Mouse (Mus musculus) duodenum, adult 2 months (tissue): ENCODE results near the gene Arhgef17. TPM values are rescaled to one million over a fixed set of nuclear protein-coding genes. Genes with fewer than 3 reads are reported as not detected.

Source experiments
- polyA plus RNA-seq: library from polyadenylated mRNA; depleted of rRNA; stranded (reverse); fragments of >200 nt; gene quantifications from 2 replicates; pipeline ENCODE4 v1.2.3, GENCODE M21; 2012; ENCODE audit warnings: low replicate concordance; rRNA removed

The Arhgef17 gene
- 6.1 and 7.8 TPM in 2 replicates for polyA plus RNA-seq

DNA sequence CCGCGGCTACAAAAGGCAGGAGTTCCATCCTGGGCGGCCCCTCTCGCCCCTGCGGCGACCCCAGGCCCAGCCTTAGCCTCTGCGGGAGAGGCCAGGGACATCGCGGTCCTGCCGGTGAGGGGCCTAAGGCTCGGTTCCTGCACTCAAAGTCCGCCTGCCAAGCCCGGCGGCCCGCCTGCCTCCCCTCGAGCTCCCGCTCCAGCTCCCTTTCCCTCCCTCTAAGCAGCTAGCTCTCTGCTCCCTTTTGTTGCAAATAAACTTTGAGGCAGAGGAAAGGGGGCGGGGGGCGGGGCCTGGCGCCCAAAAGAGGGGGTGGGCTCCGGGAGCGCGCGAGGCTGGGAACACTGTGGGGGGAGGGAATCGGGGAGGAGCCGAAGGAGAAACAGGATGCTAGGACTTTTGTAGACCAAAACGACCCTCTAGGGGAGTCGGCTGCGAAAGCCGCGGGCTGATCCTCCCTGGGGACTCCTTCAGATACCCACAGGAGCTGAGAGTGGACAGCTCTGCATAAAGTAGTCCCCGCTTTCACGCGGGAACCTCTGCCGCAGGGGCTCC is at the start of gene Arhgef17:
TSS of gene Arhgef17 (minus strand) at position 182 of the 555 bp plus-strand sequence.

DNA sequence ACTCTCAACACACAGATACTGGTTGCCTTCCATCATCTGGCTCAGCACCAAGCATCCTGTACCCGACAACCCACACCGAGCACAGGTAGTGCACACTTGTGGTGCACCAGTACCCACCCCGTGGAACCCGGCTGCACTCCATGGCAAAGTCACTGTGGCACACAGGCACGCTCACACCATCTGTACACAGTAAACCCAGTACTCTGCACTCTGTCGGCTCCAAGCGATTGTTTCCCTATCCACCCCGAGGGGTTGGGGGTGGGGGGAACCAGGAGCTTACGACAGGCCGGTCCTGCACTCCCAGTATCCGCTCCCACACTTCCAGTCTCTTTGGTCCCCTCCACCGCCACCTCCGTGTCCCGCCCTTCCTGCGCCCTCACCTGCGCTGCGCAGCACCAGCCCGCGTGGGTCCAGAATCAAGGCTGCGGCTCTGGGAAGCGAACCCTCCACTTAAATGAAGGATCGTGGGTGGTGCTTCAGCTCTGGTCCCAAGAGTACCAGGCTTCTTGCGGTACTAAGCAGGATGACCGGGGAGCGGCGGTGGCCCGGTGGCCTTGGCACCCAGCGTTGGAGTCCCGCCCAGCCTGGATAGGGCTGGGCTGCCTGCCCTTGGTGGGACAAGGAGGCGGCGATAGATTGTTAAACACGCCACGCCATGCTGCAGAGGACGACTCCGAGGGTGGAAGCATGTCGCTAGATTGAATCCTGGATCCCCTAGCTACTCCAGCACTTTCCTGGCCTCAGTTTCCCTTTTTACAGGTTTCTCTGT is 42.4 kb upstream of the Arhgef17 start, which contains the start of gene P2ry6:
TSS of gene P2ry6 (minus strand) at position 515 of the 769 bp plus-strand sequence.

DNA sequence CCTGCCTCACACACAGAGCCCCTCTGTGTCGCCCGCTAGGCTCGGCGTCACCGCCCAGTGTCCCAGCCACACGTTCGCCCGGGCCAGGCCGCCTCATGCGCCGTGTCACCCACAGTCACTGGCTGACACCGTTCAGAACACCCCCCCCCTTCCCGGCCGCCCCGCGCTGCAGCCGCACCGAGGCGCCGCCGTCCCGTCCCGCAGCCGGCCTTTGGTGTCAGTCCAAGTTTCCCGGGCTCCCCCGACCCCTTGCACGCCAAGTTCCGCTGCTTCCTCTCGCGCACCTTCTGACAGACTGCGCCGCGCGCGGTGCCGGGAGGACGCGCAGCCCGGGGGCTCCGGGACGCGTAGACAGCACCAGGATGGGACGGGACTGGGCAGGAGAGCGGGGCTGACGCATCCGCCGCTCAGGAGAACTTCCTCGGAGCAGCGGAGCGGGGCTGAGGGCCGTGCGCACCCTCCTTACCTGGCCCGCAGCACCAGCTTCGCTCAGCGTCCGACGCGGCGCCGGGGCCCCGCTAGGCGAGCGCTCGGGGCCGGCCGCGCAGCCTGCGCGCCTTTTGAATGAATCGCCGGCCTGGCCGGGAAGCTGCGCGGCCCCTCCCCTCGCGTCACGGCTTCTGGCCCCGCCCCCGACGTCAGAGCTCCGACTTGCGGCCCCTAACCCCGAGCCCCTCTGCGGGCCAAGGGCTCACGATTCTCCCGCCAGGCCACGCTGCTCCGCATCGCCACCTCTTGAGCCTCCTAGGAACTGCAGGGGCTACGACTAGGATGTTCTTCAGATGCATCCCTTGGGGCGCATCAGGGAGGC is 68.9 kb downstream of the Arhgef17 start, which contains the start of gene Relt:
TSS of gene Relt (minus strand) at position 619 of the 811 bp plus-strand sequence.

Other genes starting within 250 kb of the Arhgef17 start
- 15.5 and 31.6 TPM in 2 replicates for gene Fam168a, start 225.5 kb downstream of the Arhgef17 start, polyA plus RNA-seq
- gene Relt, start 68.7 kb downstream of the Arhgef17 start, polyA plus RNA-seq = 4.8 and 12.0 TPM in 2 replicates
- gene P2ry6, start 42.5 kb upstream of the Arhgef17 start, polyA plus RNA-seq = 15.4 and 17.9 TPM in 2 replicates
- 3.3 and 28.4 TPM in 2 replicates for gene P2ry2, start 80.8 kb upstream of the Arhgef17 start, polyA plus RNA-seq
- gene Fchsd2, start 160.8 kb upstream of the Arhgef17 start, polyA plus RNA-seq = 7.1 and 7.8 TPM in 2 replicates